Mouse (Mus musculus): ENCODE data around the gene Zfp710.
"Not testable (repeated sequence)": the region's sequence is repeated elsewhere in the genome, so short reads cannot be mapped to it uniquely, and the experiment has no call there.

Gene Zfp710

GRCm38 (mm10) chr7:80026990-80027635, 2.5 kb downstream of the Zfp710 start:
- peak; percentile 52 for DNase-seq (ENCODE audit: low read depth, low spot score)

GRCm38 (mm10) chr7:80027636-80028417, 3.2 kb downstream of the Zfp710 start:
- DNase-seq (ENCODE audit: low read depth, low spot score), result no peak

DNA sequence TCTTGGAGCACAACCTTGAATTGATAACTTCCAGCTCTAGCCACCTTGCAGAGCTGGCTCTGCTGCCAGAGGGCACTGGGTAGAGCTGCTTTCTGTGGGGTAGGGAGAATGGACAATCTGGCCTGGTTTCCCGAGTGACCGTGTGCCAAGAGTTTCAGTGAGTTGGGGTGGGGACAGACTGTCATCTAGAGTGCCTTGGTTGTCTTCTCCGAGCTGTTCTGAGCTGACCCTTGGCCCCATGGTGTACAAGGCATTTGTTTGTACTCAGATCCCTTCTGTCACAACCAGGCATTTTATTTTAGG, 3.8 kb downstream of the Zfp710 start:
- DNase-seq (ENCODE audit: low read depth, low spot score), result no peak

- DNase-seq (ENCODE audit: low read depth, low spot score), result no peak
Measured at GRCm38 (mm10) chr7:80030009-80030408, 5.4 kb downstream of the Zfp710 start.

GRCm38 (mm10) chr7:80030486-80030885, 5.9 kb downstream of the Zfp710 start:
- DNase-seq (ENCODE audit: low read depth, low spot score), result no peak

DNA sequence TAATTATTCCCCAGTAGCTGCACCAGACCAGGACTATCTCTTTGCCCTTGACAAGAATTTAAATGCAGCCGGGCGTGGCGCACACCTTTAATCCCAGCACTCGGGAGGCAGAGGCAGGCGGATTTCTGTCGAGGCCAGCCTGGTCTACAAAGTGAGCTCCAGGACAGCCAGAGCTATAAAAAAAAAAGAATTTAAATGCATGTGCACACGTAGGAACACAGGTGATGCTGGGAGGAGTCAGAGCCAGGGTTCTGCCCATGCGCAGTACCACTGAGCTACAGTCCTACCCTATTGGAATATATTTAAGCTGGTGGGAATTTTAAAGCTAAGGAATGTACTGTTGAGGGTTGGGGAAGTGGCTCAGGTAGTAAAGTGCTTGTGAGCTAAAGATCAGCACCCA, 6.4 kb downstream of the Zfp710 start:
- no peak for DNase-seq (ENCODE audit: low read depth, low spot score)

- no peak for DNase-seq (ENCODE audit: low read depth, low spot score)
Measured at GRCm38 (mm10) chr7:80031478-80031877, 6.9 kb downstream of the Zfp710 start.

DNA sequence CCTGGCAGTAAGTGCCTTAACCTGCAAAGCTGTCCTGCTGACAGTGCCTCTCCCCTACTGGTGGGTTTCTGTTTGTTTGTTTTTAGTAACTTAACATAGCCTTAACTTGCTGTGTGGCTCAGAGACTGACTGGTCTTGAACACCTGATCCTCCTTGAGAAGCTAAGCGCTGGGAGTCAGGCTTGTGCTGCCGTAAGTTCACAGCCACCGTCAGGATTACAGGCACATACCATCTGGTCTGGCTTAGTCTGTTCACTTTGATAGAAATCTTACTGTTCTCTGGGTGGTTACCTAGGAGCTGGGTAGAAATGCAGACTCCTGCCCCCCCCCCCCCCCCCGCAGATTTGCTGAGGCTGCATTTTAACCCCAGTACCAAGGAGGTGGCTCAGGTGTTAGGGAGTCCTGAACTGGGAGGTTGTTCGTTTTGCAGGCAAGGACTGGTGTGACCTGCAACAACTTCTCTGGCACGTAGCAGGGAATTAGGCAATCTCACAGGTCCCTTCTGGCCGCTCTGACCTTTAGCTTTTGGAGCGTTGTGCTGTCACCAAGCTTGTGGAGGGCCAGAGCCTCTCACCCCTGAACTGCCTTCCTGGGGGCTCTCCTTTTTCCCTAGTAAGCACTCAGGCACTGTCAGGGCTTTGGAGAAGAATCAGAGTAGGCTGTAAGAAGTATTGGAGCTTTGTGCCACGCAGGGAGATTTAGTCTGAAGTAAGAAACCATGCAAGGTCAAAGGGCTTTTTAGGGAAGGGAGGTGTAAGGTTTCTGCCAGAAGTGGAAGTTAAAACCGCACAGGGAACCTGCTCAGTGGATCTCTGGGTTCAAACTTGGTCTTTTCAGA, 7.8 kb downstream of the Zfp710 start:
- DNase-seq (ENCODE audit: low read depth, low spot score), result no peak

DNA sequence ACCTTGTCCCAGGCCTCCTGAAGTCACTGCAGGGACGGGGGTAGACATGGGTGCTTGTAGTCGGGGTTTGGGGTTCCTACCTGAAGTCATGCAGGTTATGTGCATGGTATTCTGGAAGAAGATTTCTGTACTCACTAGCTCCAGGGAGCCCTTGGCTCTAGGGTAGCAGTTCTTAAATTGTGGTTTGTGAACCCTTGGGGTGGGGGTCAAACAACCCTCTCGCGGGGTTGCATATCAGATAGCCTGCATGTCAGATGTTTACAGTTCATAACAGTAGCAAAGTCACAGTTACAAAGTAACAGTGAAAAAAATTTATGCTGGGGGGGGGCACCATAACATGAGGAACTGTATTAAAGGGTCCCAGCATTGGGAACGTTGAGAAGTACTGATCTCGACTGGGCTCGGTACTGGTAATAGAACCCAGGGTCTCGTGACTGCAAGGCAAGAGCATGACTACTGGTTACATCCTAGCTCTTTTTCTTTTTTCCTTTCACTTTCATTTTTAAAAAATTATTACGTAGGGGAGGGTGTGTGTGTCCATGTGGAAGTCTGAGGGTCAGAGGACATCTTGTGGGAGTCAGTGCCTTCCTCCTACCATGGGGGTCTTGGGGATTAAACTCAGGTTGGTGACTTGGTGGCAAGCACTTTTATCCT, 8.6 kb downstream of the Zfp710 start:
- no peak for DNase-seq (ENCODE audit: low read depth, low spot score)

DNA sequence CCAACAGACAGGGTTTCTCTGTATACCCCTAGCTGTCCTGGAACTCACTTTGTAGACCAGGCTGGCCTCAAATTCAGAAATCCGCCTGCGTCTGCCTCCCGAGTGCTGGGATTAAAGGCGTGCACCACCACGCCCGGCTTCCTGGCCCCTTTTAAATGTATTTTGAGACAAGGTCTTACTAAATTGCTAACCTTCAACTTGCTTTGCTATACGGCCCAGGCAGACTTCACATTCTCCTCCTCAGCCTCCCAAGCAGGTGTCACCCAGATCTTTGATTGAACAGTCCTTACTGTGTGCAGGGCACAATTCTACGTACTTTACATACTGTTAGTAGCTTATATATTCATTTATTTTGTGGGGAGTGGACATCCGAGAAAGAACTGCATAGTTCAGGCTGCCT, 9.2 kb downstream of the Zfp710 start:
- DNase-seq (ENCODE audit: low read depth, low spot score), result no peak

- no peak for DNase-seq (ENCODE audit: low read depth, low spot score)
Measured at GRCm38 (mm10) chr7:80035086-80035485, 10.5 kb downstream of the Zfp710 start.

- no peak for DNase-seq (ENCODE audit: low read depth, low spot score)
Measured at GRCm38 (mm10) chr7:80035748-80036147, 11.1 kb downstream of the Zfp710 start.

DNA sequence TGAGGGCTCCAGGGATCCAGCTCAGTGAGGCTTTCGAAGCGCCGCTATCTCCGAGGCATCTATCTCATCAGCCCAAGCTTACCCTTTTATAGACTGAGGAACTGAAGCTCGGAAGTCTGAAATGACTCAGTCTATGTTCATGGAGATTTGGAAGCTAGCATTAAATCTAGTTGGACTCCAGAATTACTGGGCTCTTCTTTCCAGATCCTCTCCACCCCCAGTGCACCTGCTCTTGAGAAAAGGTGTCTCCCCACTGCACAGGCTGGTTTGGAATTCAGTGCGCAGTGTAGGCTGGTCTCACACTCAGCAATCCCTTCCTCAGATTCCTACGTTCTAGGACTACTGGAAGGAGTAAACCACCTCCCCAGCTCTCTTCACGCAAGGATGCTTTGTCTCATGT, 15.1 kb downstream of the Zfp710 start:
- no peak for DNase-seq (ENCODE audit: low read depth, low spot score)

- DNase-seq (ENCODE audit: low read depth, low spot score), result no peak
Measured at GRCm38 (mm10) chr7:80044170-80044569, 19.6 kb downstream of the Zfp710 start.

GRCm38 (mm10) chr7:80047041-80047440, 22.4 kb downstream of the Zfp710 start:
- no peak for DNase-seq (ENCODE audit: low read depth, low spot score)

DNA sequence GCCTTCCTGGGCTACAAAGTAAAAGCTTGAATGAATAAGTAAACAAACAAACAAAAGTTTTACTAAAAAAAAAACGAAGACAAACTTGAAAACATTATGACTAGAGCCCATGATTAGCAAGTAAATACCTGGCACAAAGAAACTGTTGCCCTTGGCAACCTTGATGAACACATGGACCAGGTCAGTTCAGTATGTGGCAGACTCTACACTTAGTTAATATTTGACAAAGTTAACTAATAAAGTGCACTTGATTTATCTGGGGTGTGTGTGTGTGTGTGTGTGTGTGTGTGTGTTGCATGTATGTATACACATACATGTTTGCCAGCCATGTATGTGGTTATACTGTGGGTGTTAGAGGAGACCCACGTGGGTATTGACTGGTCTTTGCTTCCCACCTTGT, 25.1 kb downstream of the Zfp710 start:
- no peak for DNase-seq (ENCODE audit: low read depth, low spot score)

DNA sequence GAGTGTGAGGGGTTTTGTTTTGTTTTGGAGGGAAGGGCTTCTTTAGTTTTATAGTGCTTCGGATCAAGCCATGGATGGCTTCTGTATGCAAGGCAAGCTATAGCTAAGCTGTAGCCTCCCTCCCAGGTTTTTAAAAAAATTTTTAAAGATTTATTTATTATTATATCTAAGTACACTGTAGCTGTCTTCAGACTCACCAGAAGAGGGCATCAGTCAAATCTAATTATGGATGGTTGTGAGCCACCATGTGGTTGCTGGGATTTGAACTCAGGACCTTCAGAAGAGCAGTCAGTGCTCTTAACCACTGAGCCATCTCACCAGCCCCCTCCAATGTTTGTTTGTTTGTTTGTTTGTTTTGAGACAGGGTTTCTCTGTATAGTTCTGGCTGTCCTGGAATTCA, 25.8 kb downstream of the Zfp710 start:
- not testable (repeated sequence) for DNase-seq (ENCODE audit: low read depth, low spot score)

DNA sequence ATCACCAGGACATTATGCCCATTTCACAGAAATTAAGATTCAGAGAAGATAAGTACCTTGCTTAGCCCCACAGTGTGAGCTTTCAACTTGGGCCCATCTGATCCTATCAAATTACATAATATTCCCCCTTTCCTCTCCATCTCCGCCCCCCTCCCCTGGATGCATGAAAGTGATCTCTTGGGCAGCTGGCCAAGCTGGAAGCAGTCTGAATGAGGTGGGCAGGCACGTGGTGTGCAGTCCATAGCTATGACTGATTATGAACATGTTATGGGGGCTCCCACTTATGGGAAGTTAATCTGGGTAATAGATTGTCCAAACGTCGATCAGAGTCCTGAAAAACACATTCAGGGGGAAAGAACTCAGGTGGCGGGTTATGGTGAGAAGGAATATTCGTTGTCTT, 27.2 kb downstream of the Zfp710 start:
- DNase-seq (ENCODE audit: low read depth, low spot score), result no peak

- no peak for DNase-seq (ENCODE audit: low read depth, low spot score)
Measured at GRCm38 (mm10) chr7:80052261-80052660, 27.6 kb downstream of the Zfp710 start.

DNA sequence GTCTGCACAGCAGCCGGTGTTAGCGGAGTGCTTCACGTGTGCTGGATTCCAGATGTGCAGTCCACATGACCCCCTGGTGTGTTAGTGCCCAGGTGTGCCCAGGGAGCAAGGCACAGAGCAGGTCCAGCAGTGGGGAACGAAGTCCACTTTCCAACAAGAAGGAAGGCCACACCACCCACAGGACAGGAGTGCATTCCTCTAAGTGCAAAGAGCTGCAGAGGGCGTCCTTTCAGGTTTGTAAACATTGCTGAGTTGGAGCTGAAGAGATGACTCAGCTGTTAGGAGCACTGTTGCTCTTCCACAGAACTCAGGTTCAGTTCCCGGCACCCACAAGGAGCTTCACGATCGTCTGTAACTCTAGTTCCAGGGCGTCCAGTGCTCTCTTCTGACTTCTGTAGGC, 28.5 kb downstream of the Zfp710 start:
- DNase-seq (ENCODE audit: low read depth, low spot score), result no peak

- DNase-seq (ENCODE audit: low read depth, low spot score), result no peak
Measured at GRCm38 (mm10) chr7:80055781-80056180, 31.2 kb downstream of the Zfp710 start.
